Mouse (Mus musculus): Measurements from ENCODE around the gene Rgs7bp.
"Not testable (repeated sequence)": the region's sequence is repeated elsewhere in the genome, so short reads cannot be mapped to it uniquely, and the experiment has no call there.

The Rgs7bp gene

GRCm38 (mm10) chr13:104937759-104938158, 117.0 kb downstream of the Rgs7bp start:
- DNase-seq (ENCODE audit: low spot score in 2 of 2), result no peak

- DNase-seq (ENCODE audit: low spot score in 2 of 2), result no peak
Observed at GRCm38 (mm10) chr13:104936586-104936985, 118.1 kb downstream of the Rgs7bp start.

- DNase-seq (ENCODE audit: low spot score in 2 of 2), result no peak
Observed at GRCm38 (mm10) chr13:104931635-104932532, 122.8 kb downstream of the Rgs7bp start.

DNA sequence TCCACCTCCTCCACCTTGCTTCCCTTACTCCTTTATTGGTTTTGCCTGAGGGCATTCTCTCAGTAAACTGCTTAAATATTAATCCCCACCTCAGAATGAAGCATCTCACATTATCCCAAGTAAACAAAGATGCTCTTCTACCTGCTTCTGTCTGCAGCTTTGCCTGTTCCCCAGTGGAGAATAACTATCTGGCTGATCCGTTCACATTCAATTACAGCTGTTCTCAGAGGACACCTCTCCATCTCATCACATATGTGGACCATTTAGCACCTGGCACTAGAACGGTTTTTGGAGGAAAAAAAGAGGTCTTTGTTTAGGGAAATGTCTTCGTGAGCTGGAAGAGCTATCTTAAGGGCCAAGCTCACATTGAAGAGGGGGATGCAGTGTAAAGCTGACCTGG, 123.9 kb downstream of the Rgs7bp start:
- no peak for DNase-seq (ENCODE audit: low spot score in 2 of 2)

GRCm38 (mm10) chr13:104918663-104919062, 136.1 kb downstream of the Rgs7bp start:
- DNase-seq (ENCODE audit: low spot score in 2 of 2), result no peak

DNA sequence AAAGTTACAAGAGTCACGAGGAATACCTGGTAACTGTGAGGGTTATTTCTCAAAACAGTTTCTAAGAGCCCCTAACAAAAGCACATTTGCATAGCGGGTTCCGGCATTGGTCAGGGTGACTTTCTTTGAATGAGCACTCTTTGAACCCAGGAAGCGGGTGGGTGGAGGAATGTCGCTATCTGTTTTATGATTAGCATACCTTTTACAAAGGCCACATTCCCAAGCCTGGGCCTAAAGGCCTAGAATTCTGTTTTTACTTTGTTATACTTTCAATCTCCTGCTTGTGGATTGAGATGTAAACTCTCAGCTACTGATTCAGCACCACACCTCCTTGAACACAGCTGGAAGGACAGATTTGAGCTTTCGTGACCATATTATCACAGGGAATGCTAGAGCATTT, 138.0 kb downstream of the Rgs7bp start:
- not testable (repeated sequence) for DNase-seq (ENCODE audit: low spot score in 2 of 2)

DNA sequence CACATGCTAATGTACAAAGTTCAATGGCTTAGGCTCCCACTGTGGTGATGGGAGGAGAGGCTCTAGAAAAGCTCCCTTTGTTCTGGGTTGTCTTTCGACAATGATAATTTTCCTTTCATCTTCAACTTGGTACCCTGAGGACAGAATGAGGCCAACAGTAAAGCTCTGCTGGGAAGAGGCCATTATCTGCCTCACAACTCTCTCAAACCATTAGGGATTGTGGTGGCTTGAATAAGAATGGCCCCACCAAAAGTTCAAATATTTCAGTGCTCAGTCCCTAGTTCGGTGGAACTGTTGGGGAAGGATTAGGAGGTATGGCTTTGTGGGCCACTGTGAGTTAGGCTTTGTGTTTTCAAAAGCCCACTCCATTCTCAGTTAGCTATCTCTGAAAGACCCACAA, 138.6 kb downstream of the Rgs7bp start:
- DNase-seq (ENCODE audit: low spot score in 2 of 2), result no peak

- DNase-seq (ENCODE audit: low spot score in 2 of 2), result no peak
Observed at GRCm38 (mm10) chr13:104914288-104914895, 140.3 kb downstream of the Rgs7bp start.

DNA sequence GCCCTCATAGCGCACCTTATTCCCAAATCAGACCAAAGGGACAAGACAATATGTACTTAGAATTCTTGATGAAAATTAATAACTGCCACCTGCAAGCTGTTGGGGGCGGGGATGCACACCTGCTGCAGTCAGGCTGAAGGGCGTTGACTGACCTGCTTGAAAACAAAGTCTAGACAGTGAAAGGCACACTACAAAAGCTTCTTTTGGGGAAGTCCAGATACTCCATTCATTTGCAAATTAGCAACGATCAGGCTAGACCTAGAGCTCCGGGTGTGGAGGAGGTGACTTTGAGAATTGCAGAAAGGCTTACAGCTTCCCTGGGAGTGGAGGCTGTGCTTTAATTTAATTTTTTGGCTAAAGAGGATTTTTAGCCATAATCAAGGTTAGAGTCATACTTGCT, 143.1 kb downstream of the Rgs7bp start:
- not testable (repeated sequence) for DNase-seq (ENCODE audit: low spot score in 2 of 2)

GRCm38 (mm10) chr13:104911006-104911405, 143.7 kb downstream of the Rgs7bp start:
- not testable (repeated sequence) for DNase-seq (ENCODE audit: low spot score in 2 of 2)

GRCm38 (mm10) chr13:104908691-104909090, 146.0 kb downstream of the Rgs7bp start:
- no peak for DNase-seq (ENCODE audit: low spot score in 2 of 2)
